Mouse (Mus musculus): ENCODE data around the gene Rcn3.

Gene Rcn3

GRCm38 (mm10) chr7:45073949-45074348, 18.1 kb downstream of the Rcn3 start:
- DNase-seq (ENCODE audit: low spot score) = no peak

DNA sequence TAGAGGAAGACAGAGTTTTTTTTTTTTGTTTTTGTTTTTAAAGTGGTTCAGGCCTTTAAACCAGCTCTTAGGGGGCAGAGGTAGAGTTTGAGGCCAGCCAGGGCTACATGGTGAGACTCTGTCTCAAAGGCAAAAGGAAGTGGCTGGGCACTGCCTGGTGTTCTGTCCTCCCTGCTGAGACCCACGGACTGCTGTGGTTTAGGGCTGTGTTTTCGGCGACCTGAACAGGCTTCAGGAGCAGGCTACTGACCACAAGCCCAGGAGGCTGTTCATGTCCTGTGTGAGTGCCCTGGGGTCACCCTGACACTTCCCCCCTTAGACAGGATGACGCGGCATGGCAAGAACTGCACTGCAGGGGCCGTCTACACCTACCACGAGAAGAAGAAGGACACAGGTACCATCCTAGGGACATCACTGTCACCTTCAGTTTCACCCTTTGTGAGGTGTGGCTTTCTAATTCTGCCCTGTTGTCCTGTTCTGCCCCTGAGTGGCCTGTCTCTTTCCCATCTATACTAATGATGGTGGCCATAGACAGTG, 18.8 kb downstream of the Rcn3 start:
- no peak for DNase-seq (ENCODE audit: low spot score)

GRCm38 (mm10) chr7:45072230-45072629, 19.8 kb downstream of the Rcn3 start:
- no peak for DNase-seq (ENCODE audit: low spot score)

GRCm38 (mm10) chr7:45069671-45070070, 22.4 kb downstream of the Rcn3 start:
- no peak for DNase-seq (ENCODE audit: low spot score)

- peak; percentile 61 for DNase-seq (ENCODE audit: low spot score)
These were observed 24.1 kb downstream of the Rcn3 start for GRCm38 (mm10) chr7:45068000-45068318.

- no peak for DNase-seq (ENCODE audit: low spot score)
These were observed 24.6 kb downstream of the Rcn3 start for GRCm38 (mm10) chr7:45067190-45067999.

GRCm38 (mm10) chr7:45062239-45062835, 29.7 kb downstream of the Rcn3 start, which contains the start of the genes Nosip and Prrg2:
Nosip (plus strand) TSS chr7:45062429.
Prrg2 (minus strand) TSS chr7:45062677.
- peak; percentile 98 for DNase-seq (ENCODE audit: low spot score)

DNA sequence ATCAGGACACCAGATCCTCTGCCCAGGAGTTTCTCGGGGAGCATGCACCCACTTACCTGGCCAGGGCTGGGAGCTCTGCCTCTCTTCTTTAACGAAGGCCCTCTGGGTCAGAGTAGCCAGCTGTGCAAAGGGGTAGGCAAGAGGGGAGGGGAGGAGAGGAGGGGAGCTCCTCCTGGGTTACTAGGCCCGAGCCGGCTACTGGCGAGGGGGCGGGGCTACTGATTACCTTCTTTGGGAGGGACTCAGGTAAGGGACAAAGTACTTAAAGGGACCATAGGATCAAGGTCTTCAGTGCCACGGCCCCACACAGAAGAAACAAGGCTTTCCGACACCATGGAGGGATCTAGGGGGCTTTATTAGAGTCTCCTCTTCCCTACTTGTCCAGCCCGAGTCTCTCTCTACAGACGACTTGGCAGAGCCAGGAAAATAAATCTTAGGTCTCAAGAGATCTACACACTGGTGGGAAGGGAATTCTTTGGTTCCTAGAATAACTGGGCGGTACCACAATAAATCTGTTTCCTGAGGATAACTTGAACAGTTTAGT, 30.4 kb downstream of the Rcn3 start:
- DNase-seq (ENCODE audit: low spot score) = no peak

- DNase-seq (ENCODE audit: low spot score) = no peak
These were observed 31.3 kb downstream of the Rcn3 start for GRCm38 (mm10) chr7:45060632-45061122.

- no peak for DNase-seq (ENCODE audit: low spot score)
These were observed 33.1 kb downstream of the Rcn3 start for GRCm38 (mm10) chr7:45058607-45059571.

- no peak for DNase-seq (ENCODE audit: low spot score)
These were observed 35.1 kb downstream of the Rcn3 start for GRCm38 (mm10) chr7:45056972-45057348.

DNA sequence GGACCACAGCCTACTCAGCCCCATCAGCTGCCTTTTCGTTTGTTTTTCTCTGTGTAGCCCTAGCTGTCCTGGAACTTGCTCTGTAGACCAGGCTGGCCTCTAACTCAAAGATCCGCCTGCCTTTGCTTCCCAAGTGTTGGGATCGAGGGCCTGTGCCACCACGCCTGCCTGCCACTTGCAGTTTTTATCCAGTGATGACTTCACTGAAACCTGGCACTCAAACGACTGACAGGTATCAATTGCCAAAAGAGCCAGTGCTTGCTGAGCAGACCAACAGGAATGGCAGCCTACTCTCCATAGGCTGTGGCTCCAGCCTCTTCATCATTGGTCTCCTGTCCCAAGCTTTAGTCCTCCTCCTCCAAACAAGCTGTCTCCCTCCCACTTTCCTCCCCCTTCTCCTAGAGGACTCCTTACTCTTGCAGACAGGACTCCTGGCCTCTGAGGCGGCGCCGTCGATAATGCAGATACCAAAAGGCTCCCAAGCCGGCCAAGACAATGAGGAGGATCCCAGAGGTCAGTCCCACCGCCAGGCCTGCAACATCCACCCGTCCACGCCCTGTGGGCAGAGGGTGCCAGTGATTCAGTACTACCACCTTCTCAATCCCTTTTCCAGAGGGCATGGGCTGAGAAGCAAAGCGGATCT, 35.6 kb downstream of the Rcn3 start:
- no peak for DNase-seq (ENCODE audit: low spot score)

DNA sequence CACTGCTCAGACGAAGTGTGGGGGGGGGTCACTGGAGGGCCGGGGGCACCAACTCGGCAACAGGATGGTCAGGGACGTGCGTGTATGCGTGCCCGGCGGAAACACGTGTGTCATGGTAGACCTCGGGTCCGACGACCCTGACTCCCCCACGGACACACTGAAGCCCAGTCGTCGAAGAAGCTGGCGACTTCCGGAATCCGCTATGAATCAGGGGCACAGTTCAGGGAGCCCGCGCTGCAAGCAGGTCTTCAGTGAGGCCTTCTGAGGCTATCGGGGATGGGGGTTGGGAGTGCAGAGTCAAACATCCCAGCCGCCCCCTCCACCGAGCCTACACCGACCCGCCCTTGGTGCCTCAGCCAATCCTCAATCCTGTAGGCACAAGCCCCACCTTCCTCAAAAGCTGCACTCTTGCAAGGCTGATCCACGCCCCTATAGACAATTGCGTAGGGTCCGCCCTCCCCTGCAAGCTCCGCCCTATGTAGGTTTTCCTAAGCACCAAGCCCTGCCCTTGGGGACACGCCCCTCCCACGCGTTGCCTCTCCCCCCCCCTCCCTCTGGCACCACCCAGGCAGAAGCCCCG, 38.0 kb downstream of the Rcn3 start:
- peak; percentile 93 for DNase-seq (ENCODE audit: low spot score)

- peak; percentile 44 for DNase-seq (ENCODE audit: low spot score)
These were observed 38.7 kb downstream of the Rcn3 start for GRCm38 (mm10) chr7:45053117-45053930.

GRCm38 (mm10) chr7:45052862-45053116, 39.2 kb downstream of the Rcn3 start, which contains the start of gene Prr12:
Prr12 (minus strand) TSS chr7:45052881.
- DNase-seq (ENCODE audit: low spot score) = peak; percentile 34

DNA sequence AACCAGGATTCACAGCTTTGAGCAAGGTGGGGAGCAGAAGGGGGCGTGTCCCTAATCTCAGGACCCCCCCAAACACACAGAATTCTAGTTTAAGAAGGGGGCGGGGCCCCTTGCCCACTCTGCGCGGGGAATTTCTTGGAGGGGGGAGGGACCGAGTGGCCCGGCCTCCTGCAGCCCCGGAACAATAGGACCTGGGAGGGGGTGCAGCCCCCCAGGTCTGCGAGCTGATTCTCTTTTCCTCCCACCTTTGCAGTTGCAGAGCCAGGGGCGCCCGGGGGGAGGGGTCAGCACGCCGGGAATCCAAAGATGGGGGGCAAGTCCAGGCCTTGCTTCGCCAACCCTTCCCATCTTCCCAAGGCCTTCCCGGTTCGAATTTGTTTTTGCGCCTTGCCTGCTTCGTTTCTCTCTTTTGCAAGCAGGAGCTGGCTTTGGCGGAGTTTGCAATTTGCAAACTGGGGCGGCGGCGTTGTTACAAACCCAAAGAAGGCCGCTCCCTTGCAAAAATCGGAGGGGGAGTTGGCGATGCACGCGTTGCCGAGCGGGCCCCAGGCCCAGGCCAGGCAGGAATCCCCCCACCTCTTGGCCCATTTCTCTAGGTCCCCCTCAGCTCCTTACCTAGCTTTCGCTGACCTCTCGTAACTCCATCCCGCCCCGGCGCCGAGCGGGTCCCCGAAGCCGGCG, 39.7 kb downstream of the Rcn3 start:
- DNase-seq (ENCODE audit: low spot score) = peak; percentile 18

- DNase-seq (ENCODE audit: low spot score) = no peak
These were observed 40.4 kb downstream of the Rcn3 start for GRCm38 (mm10) chr7:45051601-45051974.

DNA sequence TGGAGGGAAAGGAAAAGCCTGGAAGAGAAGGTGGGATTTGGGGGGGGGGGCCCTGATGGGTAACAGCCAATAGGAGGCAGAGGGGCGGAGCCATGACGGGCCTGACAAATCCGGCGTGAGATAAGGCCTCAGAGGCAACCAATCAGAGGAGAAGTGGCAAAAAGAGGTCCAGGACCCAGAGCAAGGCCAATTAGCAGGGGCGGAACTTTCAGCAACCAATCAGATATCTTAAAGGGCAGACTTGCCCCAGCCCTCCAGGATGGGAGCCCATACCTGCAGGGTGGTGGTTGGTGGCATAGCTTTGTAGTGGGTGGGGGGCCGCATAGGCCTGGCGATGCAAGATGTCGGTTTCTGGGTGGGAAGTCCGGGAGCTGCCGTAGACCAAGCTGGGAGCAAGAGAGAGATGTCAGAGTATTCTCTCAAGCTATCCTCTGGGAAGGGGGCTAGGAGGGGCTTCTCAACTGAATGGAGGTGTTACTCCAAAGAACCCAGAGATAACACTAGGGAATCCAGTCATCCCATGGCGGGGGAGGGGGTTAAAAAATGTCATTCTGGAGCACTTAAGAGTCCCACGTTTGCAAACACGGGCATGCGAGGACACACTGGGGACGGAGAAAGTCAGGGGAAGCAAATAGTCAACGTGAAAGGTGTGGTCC, 40.9 kb downstream of the Rcn3 start:
- peak; percentile 65 for DNase-seq (ENCODE audit: low spot score)

Data from c-Kit-positive CD71-positive TER-119-positive erythroid progenitor cells, embryonic 14.5 days (primary cell).